Mouse (Mus musculus): ENCODE measurements around the gene Wnt4. TPM values are rescaled to one million over a fixed set of nuclear protein-coding genes. Genes with fewer than 3 reads are reported as not detected.

Gene Wnt4
- polyA plus RNA-seq, 1 experiment from 2014 or later, result 2.2 TPM

DNA sequence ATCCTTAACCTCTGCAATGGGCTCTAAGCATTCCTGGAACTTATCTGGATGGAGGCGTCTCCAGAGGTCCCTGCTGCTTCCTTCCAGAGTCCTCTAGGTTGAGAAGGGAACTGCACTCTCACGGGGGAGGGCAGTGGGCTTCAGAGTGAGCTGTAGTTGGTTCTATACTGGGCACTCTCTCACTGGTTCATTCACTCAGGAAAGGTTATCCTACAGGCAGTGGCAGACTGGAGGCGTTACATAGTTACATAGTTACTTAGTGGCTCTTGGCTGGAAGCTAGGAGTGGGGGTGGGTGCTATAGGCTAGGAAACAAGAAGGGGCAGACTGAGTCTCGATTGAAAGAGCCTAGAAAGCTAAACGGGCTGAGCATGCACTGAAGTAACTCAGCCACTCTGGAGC is 26.4 kb upstream of the Wnt4 start:
- no peak overlapping the region for H3K4me3 ChIP-seq (ENCODE audit: low read depth, low read length)
- H3K9me3 ChIP-seq (ENCODE audit: control insufficient read depth, low read length), result peaks cover 5% of the 10 kb centered on the region; the same call in 1 of the 2 replicates
- H3K9ac ChIP-seq (ENCODE audit: low read length), result no peak overlapping the region
- 44% methylated on average over 5 of the region's 5 CpGs for WGBS
- no peaks in the 10 kb centered on the region for H3K27me3 ChIP-seq (replicated peaks; ENCODE audit: control insufficient read depth, insufficient read depth, low read length)
- no peaks in the 10 kb centered on the region for H3K4me1 ChIP-seq (replicated peaks; ENCODE audit: control insufficient read depth, insufficient read depth, low read length)
- H3K36me3 ChIP-seq (ENCODE audit: control insufficient read depth, insufficient read depth, low read length), result no peaks in the 10 kb centered on the region
- no peak overlapping the region for H3K4me2 ChIP-seq (ENCODE audit: low read length)
- no peak for ATAC-seq (replicated peaks; ENCODE audit: low FRiP score, low TSS enrichment, low read depth)
- no peak for DNase-seq (ENCODE audit: low spot score)
- H3K27ac ChIP-seq (ENCODE audit: low read depth), result no peak overlapping the region

- Histone ChIP-seq H3K4me1 (replicated peaks; ENCODE audit: control insufficient read depth, insufficient read depth, low read length) (no peaks in the 10 kb centered on the region), H3K36me3 (ENCODE audit: control insufficient read depth, insufficient read depth, low read length) (no peaks in the 10 kb centered on the region), H3K27ac (ENCODE audit: low read depth) (0 out of 2 replicates have a peak overlapping the region, but pooled peaks have one; percentile 33), H3K9ac (ENCODE audit: low read length) (no peak overlapping the region), H3K9me3 (ENCODE audit: control insufficient read depth, low read length) (peaks cover 5% of the 10 kb centered on the region; the same call in 1 of the 2 replicates), H3K4me3 (ENCODE audit: low read depth, low read length) (no peak overlapping the region), H3K27me3 (replicated peaks; ENCODE audit: control insufficient read depth, insufficient read depth, low read length) (no peaks in the 10 kb centered on the region), H3K4me2 (ENCODE audit: low read length) (no peak overlapping the region)
- DNase-seq (ENCODE audit: low spot score), result no peak
- no peak for ATAC-seq (replicated peaks; ENCODE audit: low FRiP score, low TSS enrichment, low read depth)
- WGBS, result 67% methylated on average over 11 of the region's 11 CpGs
Measured at GRCm38 (mm10) chr4:137253601-137254000, 23.7 kb upstream of the Wnt4 start.

DNA sequence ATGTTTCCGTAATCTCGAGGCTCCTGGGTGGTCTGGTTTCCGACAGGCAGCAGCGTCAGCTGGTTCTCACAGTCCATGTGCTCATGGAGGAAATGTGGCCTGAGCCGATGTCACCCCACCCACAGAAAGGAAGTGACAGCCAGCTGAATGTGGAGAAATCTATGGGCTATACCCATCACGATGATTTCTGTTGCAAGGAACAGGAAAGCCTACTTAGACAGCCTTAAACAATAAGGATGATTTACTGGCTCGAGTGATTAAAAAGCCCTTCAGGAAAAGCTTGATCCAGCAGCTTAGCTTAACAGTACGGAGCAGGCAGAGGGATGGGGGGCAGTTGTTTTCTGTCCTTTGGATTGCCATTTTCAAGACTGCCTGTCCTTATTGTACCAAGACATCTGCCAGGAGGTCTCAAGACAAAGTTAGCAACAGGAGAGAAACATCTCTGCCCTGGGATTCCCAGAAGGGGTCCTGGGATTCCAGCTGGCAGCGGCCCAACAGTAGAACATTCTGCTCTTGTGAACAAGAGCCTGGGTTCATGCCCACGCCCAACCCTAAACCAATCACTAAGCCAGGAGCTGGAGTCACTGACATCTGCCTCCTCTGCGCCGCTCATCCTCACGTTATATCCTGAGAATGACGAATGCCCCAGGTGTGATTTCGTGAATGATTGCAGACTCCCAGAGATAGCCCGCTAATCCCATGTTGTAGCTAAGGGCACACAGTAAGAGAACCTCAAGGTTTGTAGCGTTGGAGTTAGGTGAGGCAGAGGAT is 22.9 kb upstream of the Wnt4 start:
- 64% methylated on average over 17 of the region's 17 CpGs for WGBS
- H3K4me2 ChIP-seq (ENCODE audit: low read length), result no peak overlapping the region
- ATAC-seq (replicated peaks; ENCODE audit: low FRiP score, low TSS enrichment, low read depth) (no peak), DNase-seq (ENCODE audit: low spot score) (no peak)
- H3K9ac ChIP-seq (ENCODE audit: low read length), result no peak overlapping the region
- H3K36me3 ChIP-seq (ENCODE audit: control insufficient read depth, insufficient read depth, low read length), result no peaks in the 10 kb centered on the region
- H3K27me3 ChIP-seq (replicated peaks; ENCODE audit: control insufficient read depth, insufficient read depth, low read length), result no peaks in the 10 kb centered on the region
- H3K4me3 ChIP-seq (ENCODE audit: low read depth, low read length), result no peak overlapping the region
- no peaks in the 10 kb centered on the region for H3K4me1 ChIP-seq (replicated peaks; ENCODE audit: control insufficient read depth, insufficient read depth, low read length)
- no peak overlapping the region for H3K27ac ChIP-seq (ENCODE audit: low read depth)
- peaks cover 5% of the 10 kb centered on the region; the same call in 1 of the 2 replicates for H3K9me3 ChIP-seq (ENCODE audit: control insufficient read depth, low read length)

GRCm38 (mm10) chr4:137255568-137255967 is 21.7 kb upstream of the Wnt4 start:
- H3K27ac ChIP-seq (ENCODE audit: low read depth), result no peak overlapping the region
- 65% methylated on average over 8 of the region's 8 CpGs for WGBS
- DNase-seq (ENCODE audit: low spot score), result no peak
- H3K9me3 ChIP-seq (ENCODE audit: control insufficient read depth, low read length), result peaks cover 5% of the 10 kb centered on the region; the same call in 1 of the 2 replicates
- ATAC-seq (replicated peaks; ENCODE audit: low FRiP score, low TSS enrichment, low read depth), result no peak
- no peaks in the 10 kb centered on the region for H3K36me3 ChIP-seq (ENCODE audit: control insufficient read depth, insufficient read depth, low read length)
- H3K4me2 ChIP-seq (ENCODE audit: low read length), result no peak overlapping the region
- H3K27me3 ChIP-seq (replicated peaks; ENCODE audit: control insufficient read depth, insufficient read depth, low read length), result no peaks in the 10 kb centered on the region
- H3K4me3 ChIP-seq (ENCODE audit: low read depth, low read length), result no peak overlapping the region
- H3K9ac ChIP-seq (ENCODE audit: low read length), result no peak overlapping the region
- no peaks in the 10 kb centered on the region for H3K4me1 ChIP-seq (replicated peaks; ENCODE audit: control insufficient read depth, insufficient read depth, low read length)

- no peaks in the 10 kb centered on the region for H3K4me1 ChIP-seq (replicated peaks; ENCODE audit: control insufficient read depth, insufficient read depth, low read length)
- H3K4me3 ChIP-seq (ENCODE audit: low read depth, low read length), result no peak overlapping the region
- H3K4me2 ChIP-seq (ENCODE audit: low read length), result no peak overlapping the region
- H3K9me3 ChIP-seq (ENCODE audit: control insufficient read depth, low read length), result no peaks in the 10 kb centered on the region
- 90% methylated on average over 6 of the region's 6 CpGs for WGBS
- no peak overlapping the region for H3K27ac ChIP-seq (ENCODE audit: low read depth)
- ATAC-seq (replicated peaks; ENCODE audit: low FRiP score, low TSS enrichment, low read depth) (no peak), DNase-seq (ENCODE audit: low spot score) (no peak)
- no peaks in the 10 kb centered on the region for H3K36me3 ChIP-seq (ENCODE audit: control insufficient read depth, insufficient read depth, low read length)
- H3K27me3 ChIP-seq (replicated peaks; ENCODE audit: control insufficient read depth, insufficient read depth, low read length), result no peaks in the 10 kb centered on the region
- no peak overlapping the region for H3K9ac ChIP-seq (ENCODE audit: low read length)
Measured at GRCm38 (mm10) chr4:137261826-137262225, 15.5 kb upstream of the Wnt4 start.

DNA sequence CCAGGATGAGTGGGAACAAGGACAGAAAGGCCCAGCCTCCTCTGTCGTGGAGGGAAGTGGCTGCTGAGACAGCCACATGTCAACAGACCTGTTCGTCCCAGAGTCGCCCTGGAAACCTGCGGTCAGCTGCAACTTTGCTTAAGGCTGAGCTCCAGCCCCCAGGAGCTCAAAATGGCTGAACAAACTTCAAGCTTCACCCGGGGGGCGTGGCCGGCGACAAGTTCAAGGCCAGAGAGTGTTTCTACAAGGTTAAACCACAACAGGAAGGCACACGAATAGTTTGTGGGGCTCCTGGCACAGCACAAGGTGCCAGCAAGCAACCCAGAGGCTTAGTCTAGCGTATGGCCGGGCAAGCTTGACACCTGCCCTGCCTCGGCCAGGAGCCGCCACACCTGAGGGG is 13.2 kb upstream of the Wnt4 start:
- WGBS, result 71% methylated on average over 13 of the region's 13 CpGs
- Histone ChIP-seq H3K36me3 (ENCODE audit: control insufficient read depth, insufficient read depth, low read length) (no peaks in the 10 kb centered on the region), H3K27ac (ENCODE audit: low read depth) (no peak overlapping the region), H3K4me2 (ENCODE audit: low read length) (no peak overlapping the region), H3K9ac (ENCODE audit: low read length) (no peak overlapping the region), H3K27me3 (replicated peaks; ENCODE audit: control insufficient read depth, insufficient read depth, low read length) (no peaks in the 10 kb centered on the region), H3K9me3 (ENCODE audit: control insufficient read depth, low read length) (no peaks in the 10 kb centered on the region), H3K4me3 (ENCODE audit: low read depth, low read length) (no peak overlapping the region), H3K4me1 (replicated peaks; ENCODE audit: control insufficient read depth, insufficient read depth, low read length) (no peaks in the 10 kb centered on the region)
- no peak for DNase-seq (ENCODE audit: low spot score)
- no peak for ATAC-seq (replicated peaks; ENCODE audit: low FRiP score, low TSS enrichment, low read depth)

DNA sequence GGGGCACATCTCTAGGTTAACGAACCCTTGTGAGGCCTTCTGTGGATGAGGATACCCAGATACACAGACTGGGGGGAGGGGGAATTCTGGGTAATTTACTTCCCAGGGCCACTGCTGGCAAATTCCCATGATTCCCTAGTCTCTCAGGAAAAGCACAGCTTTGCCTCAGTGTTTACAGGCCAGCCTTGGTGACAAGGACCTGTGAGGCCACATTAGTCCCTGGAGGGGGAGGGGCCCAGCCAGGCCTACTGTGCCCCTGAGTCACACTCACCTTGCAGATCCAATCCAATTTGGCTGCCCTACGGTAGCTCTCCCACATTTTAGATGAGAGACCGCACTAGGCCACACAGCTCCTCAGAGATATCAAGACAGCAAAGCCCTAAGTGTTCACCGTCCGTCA is 12.2 kb upstream of the Wnt4 start:
- Histone ChIP-seq H3K9me3 (ENCODE audit: control insufficient read depth, low read length) (no peaks in the 10 kb centered on the region), H3K4me1 (replicated peaks; ENCODE audit: control insufficient read depth, insufficient read depth, low read length) (no peaks in the 10 kb centered on the region), H3K4me2 (ENCODE audit: low read length) (no peak overlapping the region), H3K27me3 (replicated peaks; ENCODE audit: control insufficient read depth, insufficient read depth, low read length) (no peaks in the 10 kb centered on the region), H3K4me3 (ENCODE audit: low read depth, low read length) (no peak overlapping the region), H3K27ac (ENCODE audit: low read depth) (no peak overlapping the region), H3K36me3 (ENCODE audit: control insufficient read depth, insufficient read depth, low read length) (no peaks in the 10 kb centered on the region), H3K9ac (ENCODE audit: low read length) (no peak overlapping the region)
- ATAC-seq (replicated peaks; ENCODE audit: low FRiP score, low TSS enrichment, low read depth), result no peak
- 76% methylated on average over 5 of the region's 5 CpGs for WGBS
- DNase-seq (ENCODE audit: low spot score), result no peak

GRCm38 (mm10) chr4:137268541-137268940 is 8.7 kb upstream of the Wnt4 start:
- 73% methylated on average over 8 of the region's 8 CpGs for WGBS
- Histone ChIP-seq H3K9ac (ENCODE audit: low read length) (no peak overlapping the region), H3K27me3 (replicated peaks; ENCODE audit: control insufficient read depth, insufficient read depth, low read length) (no peaks in the 10 kb centered on the region), H3K36me3 (ENCODE audit: control insufficient read depth, insufficient read depth, low read length) (no peaks in the 10 kb centered on the region), H3K4me3 (ENCODE audit: low read depth, low read length) (no peak overlapping the region), H3K4me2 (ENCODE audit: low read length) (no peak overlapping the region), H3K9me3 (ENCODE audit: control insufficient read depth, low read length) (no peaks in the 10 kb centered on the region), H3K4me1 (replicated peaks; ENCODE audit: control insufficient read depth, insufficient read depth, low read length) (no peaks in the 10 kb centered on the region), H3K27ac (ENCODE audit: low read depth) (no peak overlapping the region)
- ATAC-seq (replicated peaks; ENCODE audit: low FRiP score, low TSS enrichment, low read depth), result no peak
- DNase-seq (ENCODE audit: low spot score), result no peak

- Histone ChIP-seq H3K4me3 (ENCODE audit: low read depth, low read length) (no peak overlapping the region), H3K36me3 (ENCODE audit: control insufficient read depth, insufficient read depth, low read length) (no peaks in the 10 kb centered on the region), H3K9me3 (ENCODE audit: control insufficient read depth, low read length) (no peaks in the 10 kb centered on the region), H3K9ac (ENCODE audit: low read length) (no peak overlapping the region), H3K27me3 (replicated peaks; ENCODE audit: control insufficient read depth, insufficient read depth, low read length) (peaks cover 20% of the 10 kb centered on the region), H3K27ac (ENCODE audit: low read depth) (no peak overlapping the region), H3K4me2 (ENCODE audit: low read length) (no peak overlapping the region), H3K4me1 (replicated peaks; ENCODE audit: control insufficient read depth, insufficient read depth, low read length) (peaks cover 10% of the 10 kb centered on the region; the same call in 1 of the 2 replicates)
- DNase-seq (ENCODE audit: low spot score) (no peak), ATAC-seq (replicated peaks; ENCODE audit: low FRiP score, low TSS enrichment, low read depth) (no peak)
- 83% methylated on average over 8 of the region's 8 CpGs for WGBS
Measured at GRCm38 (mm10) chr4:137271856-137272255, 5.4 kb upstream of the Wnt4 start.

Data from intestine, embryonic 14.5 days (tissue).